ENCODE assay signal across 8 mouse cellular contexts in the genomic region with DNA sequence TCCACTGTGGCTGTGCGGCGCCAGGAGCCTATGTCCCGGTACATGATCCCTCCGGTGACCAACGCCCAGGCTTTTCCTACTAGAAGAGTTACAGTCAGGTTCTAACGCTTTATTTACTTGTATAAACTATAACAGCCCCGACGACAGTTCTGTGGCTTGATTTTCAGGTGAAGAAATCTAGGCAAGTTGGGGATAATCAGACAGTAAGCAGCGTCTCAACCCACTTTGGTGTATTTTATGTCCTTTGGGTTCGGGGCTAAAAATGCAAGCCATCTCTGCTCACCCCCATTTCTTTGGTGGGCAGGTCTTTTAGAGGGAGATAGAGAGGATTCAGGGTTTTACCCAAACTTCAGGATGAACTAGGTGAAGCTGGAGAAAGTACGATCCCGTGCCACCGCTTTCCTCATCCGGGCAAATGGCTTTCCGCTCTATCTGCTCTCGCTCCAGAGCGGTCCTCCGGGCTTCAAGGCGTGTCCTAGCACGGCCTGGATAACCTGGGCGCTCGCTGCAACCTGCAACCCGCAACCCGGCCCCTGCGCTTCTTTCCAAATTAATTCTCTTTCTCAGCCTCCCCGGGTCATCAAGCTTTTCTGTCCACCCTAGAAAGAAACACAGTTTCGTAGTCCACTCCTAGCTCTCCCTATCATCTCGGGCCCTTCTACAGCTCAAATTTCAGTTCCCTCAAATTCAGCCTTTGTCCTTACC. TPM values are rescaled to one million over a fixed set of nuclear protein-coding genes. Genes with fewer than 3 reads are reported as not detected.
A peak's percentile ranks its signal among the peaks of the same experiment; 100 is the strongest.
DNase-seq lines count a peak whose midpoint lies in the region; ATAC-seq and TF ChIP-seq lines count a peak whose summit lies in the region.

No protein-coding gene starts in this region.

- H3K36me3 ChIP-seq in E14TG2a.4 (ENCODE audit: insufficient read depth, low read length), result no peaks in the 10 kb centered on the region
- H3K36me3 ChIP-seq in forebrain, embryonic 16.5 days (ENCODE audit: control insufficient read depth, insufficient read depth), result no peaks in the 10 kb centered on the region
- H3K36me3 ChIP-seq in limb, embryonic 13.5 days, result no peaks in the 10 kb centered on the region
- peaks cover 2% of the 10 kb centered on the region; the same call in 1 of the 2 replicates for H3K36me3 ChIP-seq in small intestine, adult 2 months (ENCODE audit: control insufficient read depth, insufficient read depth, low read length)

- WGBS in forebrain, embryonic 16.5 days, result under 1% methylated on average over 28 of the region's 28 CpGs
- 1% methylated on average over 28 of the region's 28 CpGs for WGBS in limb, embryonic 13.5 days
- WGBS in small intestine, adult 2 months, result under 1% methylated on average over 28 of the region's 28 CpGs

- H3K4me1 ChIP-seq in E14TG2a.4 (replicated peaks; ENCODE audit: low read depth, low read length), result peaks cover 66% of the 10 kb centered on the region
- H3K4me1 ChIP-seq in forebrain, embryonic 16.5 days (replicated peaks; ENCODE audit: control insufficient read depth, insufficient read depth, low read length), result peaks cover 16% of the 10 kb centered on the region
- peaks cover 18% of the 10 kb centered on the region for H3K4me1 ChIP-seq in limb, embryonic 13.5 days
- peaks cover 11% of the 10 kb centered on the region; the same call in 1 of the 2 replicates for H3K4me1 ChIP-seq in small intestine, adult 2 months (ENCODE audit: control insufficient read depth, insufficient read depth, insufficient read length, low read length)

- H3K9me3 ChIP-seq in E14TG2a.4 (ENCODE audit: low read length), result no peaks in the 10 kb centered on the region
- H3K9me3 ChIP-seq in forebrain, embryonic 16.5 days (ENCODE audit: control insufficient read depth, low read length), result no peaks in the 10 kb centered on the region
- no peaks in the 10 kb centered on the region for H3K9me3 ChIP-seq in limb, embryonic 13.5 days

- DNase-seq in cerebellum, postnatal 10 days, result peak; percentile 10 to 15
- DNase-seq in cerebellum, adult 9-10 months, result no peak
- no peak for DNase-seq in layer of hippocampus, adult 9-11 months

- H3K9ac ChIP-seq in forebrain, embryonic 16.5 days (replicated peaks; ENCODE audit: low read depth, low read length), result no peak overlapping the region
- no peak overlapping the region; the same call in 1 of the 2 replicates for H3K9ac ChIP-seq in limb, embryonic 13.5 days

- peak overlapping the region; percentile 77 for H3K4me3 ChIP-seq in E14TG2a.4 (replicated peaks; ENCODE audit: low read length)
- H3K4me3 ChIP-seq in forebrain, embryonic 16.5 days (replicated peaks; ENCODE audit: low read length), result no peak overlapping the region; the same call in 1 of the 2 replicates
- H3K4me3 ChIP-seq in limb, embryonic 13.5 days, result peak overlapping the region; percentile 24
- peak overlapping the region; percentile 77 for H3K4me3 ChIP-seq in small intestine, adult 2 months (ENCODE audit: low read depth, low read length)

- peaks cover 59% of the 10 kb centered on the region for H3K27me3 ChIP-seq in E14TG2a.4 (ENCODE audit: insufficient read depth, low read length)
- peaks cover 55% of the 10 kb centered on the region for H3K27me3 ChIP-seq in forebrain, embryonic 16.5 days (replicated peaks; ENCODE audit: control insufficient read depth, insufficient read depth, low read length)
- peaks cover 86% of the 10 kb centered on the region for H3K27me3 ChIP-seq in limb, embryonic 13.5 days
- no peaks in the 10 kb centered on the region for H3K27me3 ChIP-seq in small intestine, adult 2 months (ENCODE audit: control insufficient read depth, insufficient read depth, low read length)

- H3K4me2 ChIP-seq in forebrain, embryonic 16.5 days (ENCODE audit: low read length), result peak overlapping the region; percentile 7; the same call in 1 of the 2 replicates
- H3K4me2 ChIP-seq in limb, embryonic 13.5 days (replicated peaks), result peak overlapping the region; percentile 51

- peak; percentile 7; the same call in 1 of the 2 replicates for TF ChIP-seq POLR2A in small intestine, adult 2 months (IDR thresholded peaks at IDR 0.05; ENCODE audit: low read depth, low read length)

- no peak overlapping the region for H3K27ac ChIP-seq in forebrain, embryonic 16.5 days (ENCODE audit: low read length)
- H3K27ac ChIP-seq in limb, embryonic 13.5 days, result no peak overlapping the region
- H3K27ac ChIP-seq in small intestine, adult 2 months (ENCODE audit: insufficient read depth, low read depth, low read length), result peak overlapping the region; percentile 97

- no peak for ATAC-seq in forebrain, embryonic 16.5 days
- ATAC-seq in limb, embryonic 13.5 days (ENCODE audit: low FRiP score, low read depth), result no peak
- ATAC-seq in erythroblast, adult 5-6 weeks (replicated peaks; ENCODE audit: low FRiP score, poor library complexity, severe bottlenecking), result no peak

- no peak for TF ChIP-seq CTCF in E14TG2a.4 (conservative IDR thresholded peaks at IDR 0.05; ENCODE audit: low read length)
- no peak for TF ChIP-seq CTCF in small intestine, adult 2 months (IDR thresholded peaks at IDR 0.05; ENCODE audit: extremely low read depth, insufficient read length, insufficient replicate concordance, low read depth, low read length)

RNA-seq across cellular contexts. Expression of gene B4galnt2, which starts 0.5 kb away (rescaled TPM):
- polyA plus RNA-seq in forebrain, embryonic 16.5 days (2015; fragmentation: Nextera tagmentation; extraction: Ambion mirVana), result not detected in 2 replicates
- polyA plus RNA-seq in limb, embryonic 13.5 days (2015; fragmentation: Nextera tagmentation; extraction: Ambion mirVana), result 0.19 TPM in 1 of 2 replicates, not detected in the other
- 75.7 and 133 TPM in 2 replicates for polyA plus RNA-seq in small intestine, adult 2 months (2012; rRNA removed)
- total RNA-seq in erythroblast, adult 5-6 weeks (2015; ENCODE audit: low replicate concordance), result not detected in 2 replicates
- not detected in 2 replicates for total RNA-seq in erythroblast, adult 5-6 weeks (2017; ENCODE audit: low replicate concordance)

Comparison
In these comparisons a context has a peak if more than half of its experiments do, and no peak if none do; other contexts are left out.
1. DNase-seq: peak in cerebellum, postnatal 10 days (2 of 2); none in cerebellum, adult 9-10 months (single experiment) and layer of hippocampus, adult 9-11 months (single experiment).
2. RNA of gene B4galnt2, which starts 0.5 kb away (polyA plus RNA-seq): 75.7 to 133 TPM in small intestine, adult 2 months; 0.19 TPM in limb, embryonic 13.5 days and not detected in forebrain, embryonic 16.5 days; every median in the first group is over 10 times any median in the second.